Mouse (Mus musculus) forebrain, embryonic 10.5 days (tissue): ENCODE data around the gene Slc36a3. TPM values are rescaled to one million over a fixed set of nuclear protein-coding genes. Genes with fewer than 3 reads are reported as not detected.

Source experiments
- DNase-seq: peaks from one replicate; pipeline ENCODE4 v3.0.0-alpha.2; 2017; ENCODE audit warnings: low spot score; ENCODE audit errors: extremely low spot score
- H3K27ac ChIP-seq: fragments of 300-500 bp; sonication (generic); 2 replicates; pipeline ENCODE4 v1.5.1; 2016; ENCODE audit warnings: mild to moderate bottlenecking
- H3K27me3 ChIP-seq: fragments of 300-500 bp; sonication (generic); 2 replicates; pipeline ENCODE4 v1.6.1; 2016; ENCODE audit warnings: mild to moderate bottlenecking; ENCODE audit not compliant: poor library complexity, severe bottlenecking
- H3K36me3 ChIP-seq: fragments of 300-500 bp; sonication (generic); replicated peaks from 2 replicates; pipeline ENCODE4 v1.6.1; 2016; ENCODE audit warnings: mild to moderate bottlenecking, moderate library complexity
- H3K4me1 ChIP-seq: fragments of 300-500 bp; sonication (generic); 2 replicates; pipeline ENCODE4 v1.6.1; 2016
- H3K4me3 ChIP-seq: fragments of 300-500 bp; sonication (generic); 2 replicates; pipeline ENCODE4 v1.5.1; 2016; ENCODE audit warnings: mild to moderate bottlenecking, moderate library complexity
- H3K9me3 ChIP-seq: fragments of 300-500 bp; sonication (generic); 2 replicates; pipeline ENCODE4 v1.6.1; 2016; ENCODE audit warnings: mild to moderate bottlenecking, moderate library complexity
- WGBS: fragments of 180-500 bp; shearing (Covaris S2); methylation state at CpG from one replicate; pipeline ENCODE4 v1.1.7; 2016; 5-methylcytosine and 5-hydroxymethylcytosine counted together
- polyA plus RNA-seq: library from polyadenylated mRNA; unstranded; fragments of >200 nt; fragmentation: Nextera tagmentation; extraction: Ambion mirVana; gene quantifications from 2 replicates; pipeline ENCODE4 v1.2.1, GENCODE M21; 2016

Gene Slc36a3
- not detected in 2 replicates for polyA plus RNA-seq

- no peak within 1 kb of the TSS for H3K27ac ChIP-seq
- no peaks in the 10 kb centered on the region for H3K27me3 ChIP-seq
- no peaks in the 10 kb centered on the region for H3K9me3 ChIP-seq
- H3K4me1 ChIP-seq = peaks cover 7% of the 10 kb centered on the region; the same call in 1 of the 2 replicates
- DNase-seq = no peak
- no peak within 1 kb of the TSS for H3K4me3 ChIP-seq
- H3K36me3 ChIP-seq = no peaks in the 10 kb centered on the region
- WGBS = 83% methylated on average over 3 of the region's 3 CpGs
These were observed at the start of gene Slc36a3 for GRCm38 (mm10) chr11:55151608-55152007. Gene Slc36a3, minus strand, starts transcription at chr11:55151708.

GRCm38 (mm10) chr11:55197740-55198510 is 46.4 kb upstream of the Slc36a3 start:
- H3K9me3 ChIP-seq = no peaks in the 10 kb centered on the region
- no peak overlapping the region for H3K4me3 ChIP-seq
- no peaks in the 10 kb centered on the region for H3K4me1 ChIP-seq
- DNase-seq = no peak
- H3K27me3 ChIP-seq = no peaks in the 10 kb centered on the region
- no peak overlapping the region for H3K27ac ChIP-seq
- WGBS = 82% methylated on average over 8 of the region's 8 CpGs
- H3K36me3 ChIP-seq = no peaks in the 10 kb centered on the region

GRCm38 (mm10) chr11:55197086-55197485 is 45.6 kb upstream of the Slc36a3 start:
- Histone ChIP-seq H3K4me3 (no peak overlapping the region), H3K27me3 (no peaks in the 10 kb centered on the region), H3K27ac (no peak overlapping the region), H3K36me3 (no peaks in the 10 kb centered on the region), H3K9me3 (no peaks in the 10 kb centered on the region), H3K4me1 (no peaks in the 10 kb centered on the region)
- WGBS = 79% methylated on average over 6 of the region's 6 CpGs
- no peak for DNase-seq

- H3K27me3 ChIP-seq = no peaks in the 10 kb centered on the region
- H3K27ac ChIP-seq = no peak overlapping the region
- no peak for DNase-seq
- H3K4me1 ChIP-seq = no peaks in the 10 kb centered on the region
- WGBS = 81% methylated on average over 3 of the region's 3 CpGs
- no peaks in the 10 kb centered on the region for H3K36me3 ChIP-seq
- no peaks in the 10 kb centered on the region for H3K9me3 ChIP-seq
- no peak overlapping the region for H3K4me3 ChIP-seq
These were observed 38.7 kb upstream of the Slc36a3 start for GRCm38 (mm10) chr11:55190216-55190615.

- DNase-seq = no peak
- 85% methylated on average over 6 of the region's 6 CpGs for WGBS
- Histone ChIP-seq H3K27me3 (no peaks in the 10 kb centered on the region), H3K4me1 (peaks cover 15% of the 10 kb centered on the region), H3K9me3 (no peaks in the 10 kb centered on the region), H3K36me3 (no peaks in the 10 kb centered on the region), H3K4me3 (no peak overlapping the region), H3K27ac (no peak overlapping the region)
These were observed 36.3 kb upstream of the Slc36a3 start for GRCm38 (mm10) chr11:55187777-55188176.

- Histone ChIP-seq H3K9me3 (no peaks in the 10 kb centered on the region), H3K4me1 (peaks cover 15% of the 10 kb centered on the region), H3K27ac (no peak overlapping the region), H3K27me3 (no peaks in the 10 kb centered on the region), H3K4me3 (no peak overlapping the region), H3K36me3 (no peaks in the 10 kb centered on the region)
- 87% methylated on average over 4 of the region's 4 CpGs for WGBS
- no peak for DNase-seq
These were observed 35.8 kb upstream of the Slc36a3 start for GRCm38 (mm10) chr11:55187292-55187691.

- Histone ChIP-seq H3K27me3 (no peaks in the 10 kb centered on the region), H3K4me1 (peaks cover 15% of the 10 kb centered on the region), H3K4me3 (no peak within 1 kb of the TSS), H3K36me3 (no peaks in the 10 kb centered on the region), H3K27ac (no peak within 1 kb of the TSS), H3K9me3 (no peaks in the 10 kb centered on the region)
- DNase-seq = no peak
- 22% methylated on average over 10 of the region's 10 CpGs for WGBS
These were observed 33.3 kb upstream of the Slc36a3 start, which contains the start of gene Slc36a2 for GRCm38 (mm10) chr11:55184733-55185291. Gene Slc36a2, minus strand, starts transcription at chr11:55185077.

GRCm38 (mm10) chr11:55184246-55184645 is 32.7 kb upstream of the Slc36a3 start:
- Histone ChIP-seq H3K27me3 (no peaks in the 10 kb centered on the region), H3K36me3 (no peaks in the 10 kb centered on the region), H3K4me3 (no peak overlapping the region), H3K4me1 (peaks cover 15% of the 10 kb centered on the region), H3K27ac (no peak overlapping the region), H3K9me3 (no peaks in the 10 kb centered on the region)
- 76% methylated on average over 5 of the region's 5 CpGs for WGBS
- no peak for DNase-seq

- DNase-seq = no peak
- 66% methylated on average over 7 of the region's 7 CpGs for WGBS
- no peak overlapping the region for H3K4me3 ChIP-seq
- no peak overlapping the region for H3K27ac ChIP-seq
- H3K36me3 ChIP-seq = no peaks in the 10 kb centered on the region
- H3K4me1 ChIP-seq = peaks cover 15% of the 10 kb centered on the region
- H3K9me3 ChIP-seq = no peaks in the 10 kb centered on the region
- H3K27me3 ChIP-seq = no peaks in the 10 kb centered on the region
These were observed 31.6 kb upstream of the Slc36a3 start for GRCm38 (mm10) chr11:55183124-55183523.

- no peak overlapping the region for H3K27ac ChIP-seq
These were observed 28.3 kb upstream of the Slc36a3 start for GRCm38 (mm10) chr11:55179856-55180255.

GRCm38 (mm10) chr11:55178830-55179229 is 27.3 kb upstream of the Slc36a3 start:
- Histone ChIP-seq H3K9me3 (no peaks in the 10 kb centered on the region), H3K36me3 (no peaks in the 10 kb centered on the region), H3K4me1 (peaks cover 9% of the 10 kb centered on the region), H3K27me3 (no peaks in the 10 kb centered on the region), H3K27ac (no peak overlapping the region), H3K4me3 (no peak overlapping the region)
- no peak for DNase-seq
- 92% methylated on average over 4 of the region's 4 CpGs for WGBS

More at GRCm38 (mm10) chr11:55179856-55180255, 28.3 kb upstream of the Slc36a3 start:
- H3K4me1 ChIP-seq = peaks cover 14% of the 10 kb centered on the region
- H3K4me3 ChIP-seq = no peak overlapping the region
- no peaks in the 10 kb centered on the region for H3K9me3 ChIP-seq
- DNase-seq = no peak
- no peaks in the 10 kb centered on the region for H3K27me3 ChIP-seq
- no peaks in the 10 kb centered on the region for H3K36me3 ChIP-seq
- 88% methylated on average over 3 of the region's 3 CpGs for WGBS

- Histone ChIP-seq H3K4me1 (no peaks in the 10 kb centered on the region), H3K36me3 (no peaks in the 10 kb centered on the region), H3K27ac (no peak overlapping the region), H3K9me3 (no peaks in the 10 kb centered on the region), H3K27me3 (no peaks in the 10 kb centered on the region), H3K4me3 (no peak overlapping the region)
- 89% methylated on average over 4 of the region's 4 CpGs for WGBS
- DNase-seq = no peak
These were observed 19.0 kb upstream of the Slc36a3 start for GRCm38 (mm10) chr11:55170501-55170900.

GRCm38 (mm10) chr11:55168914-55169313 is 17.4 kb upstream of the Slc36a3 start:
- 91% methylated on average over 6 of the region's 6 CpGs for WGBS
- no peaks in the 10 kb centered on the region for H3K4me1 ChIP-seq
- no peaks in the 10 kb centered on the region for H3K36me3 ChIP-seq
- H3K4me3 ChIP-seq = no peak overlapping the region
- no peak for DNase-seq
- no peak overlapping the region for H3K27ac ChIP-seq
- H3K27me3 ChIP-seq = no peaks in the 10 kb centered on the region
- H3K9me3 ChIP-seq = no peaks in the 10 kb centered on the region
